Mouse (Mus musculus): ENCODE results near the gene Ank3.

GRCm38 (mm10) chr10:70049771-70050170, 651.2 kb downstream of the Ank3 start:
- TF ChIP-seq CTCF (IDR thresholded peaks at IDR 0.05; ENCODE audit: extremely low read depth, insufficient read depth, insufficient read length, insufficient replicate concordance): no peak
- no peak for TF ChIP-seq POLR2A (IDR thresholded peaks at IDR 0.05; ENCODE audit: low read depth, low read length)

Measured in spleen, adult 2 months (tissue).